Mouse (Mus musculus) liver, postnatal 0 days (tissue): ENCODE measurements around the gene Kl.

ENCODE experiments used
- CTCF ChIP-seq: sonication (generic); IDR thresholded peaks from 2 replicates; pipeline ENCODE4 v1.5.1; 2016; ENCODE audit warnings: antibody characterized with exemption, low read depth
- EP300 ChIP-seq: IDR thresholded peaks from 2 replicates; pipeline ENCODE4 v1.6.1; 2016; ENCODE audit warnings: antibody characterized with exemption, low read depth, mild to moderate bottlenecking

- TF ChIP-seq CTCF: no peak
- TF ChIP-seq EP300: no peak
Observed at GRCm38 (mm10) chr5:150918599-150918998, 33.8 kb upstream of the Kl start.
